Mouse (Mus musculus): ENCODE data around the gene Keap1.
"Not testable (repeated sequence)": the region's sequence is repeated elsewhere in the genome, so short reads cannot be mapped to it uniquely, and the experiment has no call there.

Gene Keap1

DNA sequence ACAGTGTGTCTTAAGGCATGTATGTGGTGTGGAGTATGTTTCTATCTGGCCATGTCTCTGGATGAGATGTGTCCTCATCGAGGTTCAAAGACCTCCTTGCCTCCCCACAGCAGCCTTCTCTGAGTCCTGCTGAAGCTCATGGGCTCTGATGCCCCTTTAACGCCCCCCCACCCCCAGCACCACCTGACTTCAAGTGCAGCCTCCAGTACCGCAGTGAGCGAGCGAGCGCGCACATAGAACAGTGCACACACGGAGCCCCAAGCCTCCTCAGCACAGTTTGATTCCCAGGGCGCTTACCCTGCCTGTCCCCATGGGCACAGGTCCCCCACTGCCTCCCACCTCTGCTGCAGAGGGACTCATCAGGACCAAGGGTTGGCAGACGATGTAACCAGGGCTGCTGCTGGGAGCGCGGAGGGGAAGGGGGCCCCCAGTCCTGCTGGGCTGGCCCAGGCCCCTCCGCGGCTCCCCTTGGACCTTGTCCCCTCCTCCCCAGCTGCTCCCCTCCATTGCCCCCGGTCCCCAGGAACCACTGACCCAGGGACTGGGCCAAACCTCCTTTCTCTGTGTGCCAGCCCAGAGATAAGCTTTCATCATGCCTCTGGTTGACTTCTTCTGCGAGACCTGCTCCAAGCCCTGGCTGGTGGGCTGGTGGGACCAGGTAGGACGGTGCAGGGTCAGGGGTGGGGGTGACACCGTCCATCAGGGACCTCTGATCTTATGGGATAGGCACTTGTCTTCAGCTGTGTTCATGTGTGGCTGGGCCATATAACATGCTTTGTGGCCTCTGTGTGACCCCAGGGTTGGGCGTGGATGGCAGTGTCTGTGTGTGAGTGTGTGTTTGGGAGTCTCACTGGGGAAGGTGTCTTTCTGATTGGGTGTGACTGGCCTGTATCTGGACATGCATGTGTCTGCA lies 42.4 kb downstream of the Keap1 start:
- DNase-seq (ENCODE audit: inconsistent ontology term) = no peak

DNA sequence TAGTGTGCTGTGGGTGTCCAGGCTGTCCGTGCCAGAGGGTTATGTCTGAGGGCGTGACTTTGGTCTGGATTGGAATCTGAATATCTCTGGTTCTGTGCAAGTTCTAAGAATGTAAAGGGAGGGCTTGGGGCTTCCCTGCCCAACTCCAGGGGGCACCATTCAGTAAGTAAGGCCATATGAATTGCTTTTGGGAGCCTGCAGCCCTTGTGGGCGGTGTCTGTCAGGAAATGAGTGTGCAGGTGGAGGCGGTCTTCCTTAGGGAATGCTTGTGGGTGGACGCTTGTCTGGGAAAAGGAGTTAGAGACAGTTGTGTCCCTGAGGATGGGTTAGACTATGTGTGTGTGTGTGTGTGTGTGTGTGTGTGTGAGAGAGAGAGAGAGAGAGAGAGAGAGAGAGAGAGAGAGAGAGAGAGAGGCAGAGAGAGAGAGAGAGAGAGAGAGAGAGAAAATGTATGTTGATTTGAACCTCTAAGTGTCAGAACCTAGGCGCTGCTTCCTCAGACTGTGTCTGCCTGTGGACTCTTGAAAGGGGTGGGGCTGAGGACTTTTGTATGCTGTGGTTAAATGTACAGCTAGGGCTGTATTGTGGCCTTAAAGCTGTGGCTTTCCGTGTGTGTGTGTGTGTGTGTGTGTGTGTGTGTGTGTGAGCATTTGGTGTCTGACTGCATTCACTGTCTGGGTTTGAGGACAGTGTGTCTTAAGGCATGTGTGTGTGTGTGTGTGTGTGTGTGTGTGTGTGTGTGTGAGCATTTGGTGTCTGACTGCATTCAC lies 43.2 kb downstream of the Keap1 start:
- not testable (repeated sequence) for DNase-seq (ENCODE audit: inconsistent ontology term)

DNA sequence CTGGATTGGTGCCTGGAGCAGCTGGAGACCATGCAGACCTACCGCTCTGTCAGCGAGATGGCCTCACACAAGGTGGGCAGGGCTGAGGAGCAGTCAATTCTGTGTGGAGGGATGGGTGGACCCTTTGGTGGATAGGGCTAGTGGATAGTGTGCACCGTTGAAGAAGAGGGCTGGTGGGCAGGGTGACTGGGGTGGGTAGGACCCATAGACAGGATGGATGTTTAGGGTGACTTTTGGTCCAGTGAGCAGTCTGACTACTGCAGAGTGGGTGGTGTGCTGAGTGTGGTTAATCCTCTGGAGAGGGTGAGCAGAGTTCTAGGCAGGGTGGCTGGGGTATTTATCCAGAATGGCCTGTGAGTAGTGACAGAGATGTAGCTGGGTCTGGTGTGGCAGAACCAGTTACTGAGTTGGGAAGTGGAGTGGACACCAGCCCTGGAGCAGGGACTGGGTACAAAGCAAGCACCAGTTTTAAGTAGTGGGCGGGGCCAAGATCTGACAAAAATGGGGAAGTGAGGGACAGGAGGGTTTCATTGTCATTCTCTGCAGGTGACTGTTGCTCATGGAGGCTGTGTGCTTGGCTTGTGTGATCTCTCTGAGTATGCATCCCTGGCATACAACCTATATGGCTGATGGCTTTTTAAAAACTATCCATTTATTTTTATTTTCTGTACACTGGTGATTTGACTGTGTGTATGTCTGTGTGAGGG lies 44.2 kb downstream of the Keap1 start:
- no peak for DNase-seq (ENCODE audit: inconsistent ontology term)

DNA sequence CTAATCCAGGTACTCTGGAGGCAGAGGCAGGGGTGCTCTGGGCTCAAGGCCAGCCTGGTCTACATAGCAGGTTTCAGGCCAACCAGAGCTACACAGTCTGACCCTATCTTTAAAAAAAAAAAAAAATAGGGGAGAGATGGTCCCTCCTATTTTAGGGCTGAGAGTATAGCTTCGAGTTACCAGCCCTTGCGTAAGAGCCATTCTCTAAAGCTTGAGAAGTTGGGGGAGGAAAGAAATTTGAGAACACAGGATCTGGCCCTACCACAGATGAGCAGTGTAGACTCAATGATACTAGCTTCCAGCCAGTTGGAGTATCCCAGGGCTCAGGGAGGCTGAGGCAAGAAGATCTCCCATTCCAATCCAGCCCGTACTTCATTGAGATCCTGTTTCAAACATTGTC lies 45.4 kb downstream of the Keap1 start:
- DNase-seq (ENCODE audit: inconsistent ontology term) = no peak

DNA sequence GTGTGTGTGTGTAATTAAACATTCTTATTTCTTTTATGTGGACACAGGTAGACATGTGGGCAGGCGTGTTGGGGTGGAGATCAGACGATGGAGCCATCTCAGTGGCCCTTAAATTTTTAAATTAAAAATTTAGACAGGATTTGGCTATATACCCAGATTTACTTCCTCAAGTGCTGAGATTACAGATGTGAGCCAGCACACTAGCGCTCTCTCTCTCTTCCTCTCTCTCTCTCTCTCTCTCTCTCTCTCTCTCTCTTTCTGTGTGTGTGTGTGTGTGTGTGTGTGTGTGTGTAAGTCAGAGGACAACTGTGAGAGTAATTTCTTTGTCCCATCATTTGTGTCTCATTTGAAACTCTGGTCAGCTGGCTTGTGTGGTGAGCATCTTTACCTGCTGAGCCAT lies 48.5 kb downstream of the Keap1 start:
- no peak for DNase-seq (ENCODE audit: inconsistent ontology term)

DNA sequence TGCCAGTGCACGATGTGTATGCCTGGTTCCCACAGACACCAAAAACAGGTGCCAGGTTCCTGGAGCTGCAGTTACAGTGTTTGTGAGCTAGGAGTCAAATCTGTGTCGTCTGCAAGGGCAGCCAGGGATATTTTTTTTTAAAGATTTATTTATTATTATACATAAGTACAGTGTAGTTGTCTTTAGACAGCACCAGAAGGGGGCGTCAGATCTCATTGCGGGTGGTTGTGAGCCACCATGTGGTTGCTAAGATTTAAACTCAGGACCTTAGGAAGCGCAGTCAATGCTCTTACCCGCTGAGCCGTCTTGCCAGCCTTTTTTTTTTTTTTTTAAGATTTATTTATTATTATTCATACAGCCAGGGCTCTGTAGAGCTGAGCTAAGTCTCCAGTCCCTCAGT lies 49.3 kb downstream of the Keap1 start:
- DNase-seq (ENCODE audit: inconsistent ontology term) = no peak

DNA sequence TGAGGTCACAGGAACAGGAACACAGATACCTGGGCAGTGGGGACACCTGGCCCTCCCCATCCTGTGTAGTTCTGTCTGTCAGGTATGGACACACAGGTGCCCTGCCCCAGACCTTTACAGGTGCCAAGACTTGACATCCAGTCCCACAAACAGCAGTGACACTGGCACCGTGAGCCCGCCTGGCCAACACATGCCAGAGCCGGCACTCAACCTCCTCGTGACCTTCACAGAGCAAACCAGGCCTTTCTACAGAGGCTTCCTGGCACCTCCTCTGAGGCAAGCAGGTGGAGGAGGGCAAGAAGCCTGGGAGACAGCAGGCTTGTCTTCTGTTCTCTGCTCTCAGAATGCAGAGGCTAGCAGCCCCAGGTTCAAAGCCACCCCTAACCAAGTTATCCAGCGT lies 53.7 kb downstream of the Keap1 start:
- no peak for DNase-seq (ENCODE audit: inconsistent ontology term)

DNA sequence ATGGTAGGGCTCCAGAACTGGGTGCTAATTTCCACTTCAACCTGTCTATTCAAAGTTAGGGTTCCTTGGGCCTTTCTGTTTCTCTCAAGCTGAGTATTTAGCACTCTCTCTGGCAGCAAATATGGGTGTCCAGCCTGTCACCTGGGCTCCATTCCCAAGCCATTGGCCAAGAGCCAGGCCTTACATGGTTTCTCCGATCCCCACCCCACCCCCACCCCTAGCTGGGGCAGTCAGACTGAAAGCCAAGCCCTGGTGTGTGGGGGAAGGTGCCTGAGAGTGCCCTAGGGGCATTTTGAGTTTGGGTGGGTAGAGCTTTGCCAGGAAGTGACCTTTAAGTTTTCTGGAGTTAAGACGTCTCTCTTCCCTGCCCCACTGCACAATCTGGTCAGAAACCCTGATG lies 54.4 kb downstream of the Keap1 start:
- no peak for DNase-seq (ENCODE audit: inconsistent ontology term)

DNA sequence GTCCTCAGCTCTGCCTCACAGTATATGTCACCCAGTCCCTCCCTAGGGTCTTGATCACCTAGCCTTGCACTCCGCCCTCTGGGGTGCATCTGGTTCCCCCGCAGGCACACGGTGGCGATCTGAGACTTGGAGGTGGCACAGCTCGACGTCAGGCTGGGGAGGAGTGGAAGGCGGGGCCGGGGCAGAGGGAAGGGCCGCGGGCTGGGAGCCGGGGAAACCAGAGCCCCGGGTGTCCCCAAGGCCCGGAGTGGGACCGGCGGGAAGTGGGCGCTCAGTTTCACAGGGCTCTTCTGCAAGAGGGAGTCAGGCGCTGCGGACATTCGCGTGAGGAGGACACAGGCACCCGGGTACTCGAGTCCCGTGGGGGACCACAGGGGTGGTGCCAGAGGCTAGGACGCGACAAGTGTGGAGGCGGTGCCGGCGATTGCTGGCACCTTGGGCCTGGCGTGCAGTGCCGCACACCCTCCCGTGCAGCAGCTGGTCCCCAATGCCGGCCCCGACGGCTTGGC lies 55.2 kb downstream of the Keap1 start:
- DNase-seq (ENCODE audit: inconsistent ontology term) = peak; percentile 47

DNA sequence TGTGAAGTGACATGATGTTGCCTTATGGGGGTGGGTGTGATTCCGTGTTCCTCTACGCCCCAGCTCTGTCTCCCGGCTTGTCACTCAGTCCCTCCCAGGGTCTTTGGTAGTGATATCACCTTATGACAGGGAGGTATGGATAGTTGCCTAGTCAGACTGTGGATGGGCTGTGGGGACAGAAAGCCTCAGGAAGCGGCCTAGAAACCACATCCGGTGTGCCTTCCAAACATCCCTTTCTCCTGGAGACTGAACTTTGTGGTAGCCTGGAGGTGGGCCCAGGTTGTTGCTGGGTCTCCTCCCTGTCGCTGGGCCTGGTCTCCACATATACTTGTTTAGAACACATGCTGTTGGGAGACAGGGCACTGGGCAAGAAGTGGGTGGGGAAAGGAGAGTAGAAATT lies 55.7 kb downstream of the Keap1 start:
- DNase-seq (ENCODE audit: inconsistent ontology term) = no peak

DNA sequence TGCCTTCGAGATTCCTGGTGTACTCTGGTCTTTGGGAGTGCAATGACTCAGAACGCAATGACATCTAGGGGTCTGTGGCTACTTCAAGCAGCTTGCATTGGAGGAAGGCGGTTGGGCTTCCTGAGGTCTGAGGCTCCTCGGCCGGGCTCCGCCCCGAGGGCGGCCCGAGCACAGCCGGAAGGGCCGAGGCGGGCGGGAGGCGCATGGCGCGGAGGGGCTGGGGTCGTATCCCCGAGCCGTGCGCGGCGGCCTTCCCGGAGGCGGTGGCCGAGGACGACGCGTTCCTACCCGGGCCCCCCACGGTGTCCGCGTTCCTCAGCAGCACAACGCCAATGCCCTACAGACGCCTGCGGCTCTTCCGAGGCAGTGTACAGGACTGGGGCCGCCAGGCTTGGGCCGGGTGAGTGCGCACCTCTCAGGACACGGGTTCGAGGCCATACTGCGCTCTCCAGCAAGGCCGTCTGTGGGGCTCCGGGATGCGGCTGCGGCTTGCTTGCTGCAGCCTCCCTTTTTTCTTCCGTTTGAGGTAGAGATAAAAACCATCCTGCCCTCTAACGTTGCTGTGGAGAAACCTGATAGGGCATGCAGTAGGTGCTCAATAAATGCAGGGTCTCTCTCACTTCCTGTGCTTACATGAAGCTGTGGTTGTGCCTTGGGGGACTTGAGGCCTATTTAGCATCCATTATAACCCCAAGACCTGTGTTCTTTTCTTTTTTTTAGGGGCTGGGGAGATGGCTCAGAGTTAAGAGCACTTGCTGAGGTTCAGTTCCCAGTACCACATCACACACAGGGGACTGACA lies 57.5 kb downstream of the Keap1 start:
- peak; percentile 54 for DNase-seq (ENCODE audit: inconsistent ontology term)

DNA sequence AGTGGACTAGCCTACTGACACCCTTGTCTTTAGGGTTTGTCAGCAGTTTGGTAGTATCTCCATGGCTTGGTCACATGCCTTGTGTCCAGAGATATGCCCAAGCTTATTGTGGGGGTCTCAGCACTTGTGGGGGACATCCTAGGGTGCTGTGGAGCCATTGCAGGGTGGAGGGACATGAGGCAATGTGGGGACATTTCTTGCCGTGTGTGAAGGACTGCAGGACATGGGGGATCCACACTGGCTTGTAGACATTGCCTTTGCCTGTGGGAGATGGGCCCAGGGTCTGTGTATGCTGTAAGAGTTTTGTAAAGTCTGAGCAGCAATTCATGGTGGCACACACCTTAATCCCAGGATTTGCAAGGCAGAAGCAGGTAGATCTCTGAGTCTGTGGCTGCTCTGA lies 58.3 kb downstream of the Keap1 start:
- DNase-seq (ENCODE audit: inconsistent ontology term) = no peak

DNA sequence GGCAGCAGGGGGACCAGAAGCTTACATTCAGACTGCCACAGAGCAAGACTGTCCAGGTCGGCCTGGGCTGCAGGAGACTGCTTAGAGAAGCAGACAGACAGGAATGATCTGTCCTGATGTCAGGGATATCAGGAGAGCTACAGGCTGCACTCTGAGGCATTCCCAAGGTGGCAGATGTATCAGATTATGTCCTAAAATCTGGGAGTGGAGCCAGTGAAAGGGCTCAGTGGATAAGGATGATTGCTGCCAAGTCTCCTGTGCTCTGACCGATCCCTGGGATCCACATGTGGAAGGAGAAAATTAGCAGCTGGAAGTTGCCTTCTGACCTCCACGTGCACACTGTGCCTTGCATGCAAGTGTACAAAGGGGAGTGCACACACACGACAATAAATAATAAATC lies 58.8 kb downstream of the Keap1 start:
- DNase-seq (ENCODE audit: inconsistent ontology term) = no peak

Data from Muller cell, postnatal 12 days (primary cell).